Mouse (Mus musculus) c-Kit-positive CD71-negative TER-119-negative erythroid progenitor cells, embryonic 14.5 days (primary cell): ENCODE results near the gene Aldoart2.
"Not testable (repeated sequence)": the region's sequence is repeated elsewhere in the genome, so short reads cannot be mapped to it uniquely, and the experiment has no call there.

ENCODE experiments used
- DNase-seq: peaks from one replicate; pipeline ENCODE4 v3.0.0-alpha.2; 2013; ENCODE audit warnings: low read depth

Aldoart2 gene

DNA sequence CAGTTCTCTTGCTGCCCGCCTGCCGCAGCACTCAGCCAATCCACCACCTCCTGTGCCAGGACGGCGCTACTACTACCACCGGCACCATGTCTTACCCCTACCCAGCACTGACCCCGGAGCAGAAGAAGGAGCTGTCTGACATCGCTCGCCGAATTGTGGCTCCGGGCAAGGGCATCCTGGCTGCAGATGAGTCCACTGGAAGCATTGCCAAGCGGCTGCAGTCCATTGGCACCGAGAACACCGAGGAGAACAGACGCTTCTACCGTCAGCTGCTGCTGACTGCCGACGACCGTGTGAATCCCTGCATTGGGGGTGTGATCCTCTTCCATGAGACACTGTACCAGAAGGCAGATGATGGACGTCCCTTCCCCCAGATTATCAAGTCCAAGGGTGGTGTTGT lies at the start of gene Aldoart2:
Gene Aldoart2 (plus strand): TSS at position 34 of the 400 bp plus-strand sequence.
- DNase-seq, result no peak

DNA sequence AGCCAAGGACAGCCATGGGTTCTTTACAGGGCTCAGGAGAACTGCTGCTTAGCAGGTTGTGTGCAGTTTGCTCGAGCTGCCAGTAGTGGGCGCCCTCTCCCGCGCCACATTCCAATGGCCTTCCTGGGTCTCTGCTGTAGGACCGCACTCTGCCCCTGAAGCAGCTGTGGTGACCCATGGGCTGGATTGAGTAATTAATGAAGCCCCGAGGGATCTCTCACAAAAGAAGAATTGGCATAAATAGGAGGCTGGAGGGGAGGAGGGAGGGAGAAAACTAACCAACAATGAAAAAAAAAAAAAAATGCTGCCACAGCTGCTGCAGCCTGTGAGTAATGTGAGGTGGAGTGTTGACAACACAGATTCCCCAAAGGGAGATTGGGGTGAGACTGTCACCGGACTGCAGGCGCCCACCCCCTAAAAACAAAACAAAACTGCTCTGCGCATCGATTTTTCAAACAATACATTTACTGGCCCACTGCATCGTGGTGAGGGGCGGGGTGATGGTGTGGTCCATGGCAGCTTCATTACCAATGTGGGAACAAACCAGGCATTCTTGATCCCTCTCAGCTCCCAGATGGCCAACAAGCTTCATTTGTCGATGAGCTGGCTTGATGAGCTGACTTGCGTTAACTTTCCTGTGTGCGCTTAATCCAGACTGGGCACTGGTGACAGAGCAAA lies 46.8 kb upstream of the Aldoart2 start:
- no peak for DNase-seq

DNA sequence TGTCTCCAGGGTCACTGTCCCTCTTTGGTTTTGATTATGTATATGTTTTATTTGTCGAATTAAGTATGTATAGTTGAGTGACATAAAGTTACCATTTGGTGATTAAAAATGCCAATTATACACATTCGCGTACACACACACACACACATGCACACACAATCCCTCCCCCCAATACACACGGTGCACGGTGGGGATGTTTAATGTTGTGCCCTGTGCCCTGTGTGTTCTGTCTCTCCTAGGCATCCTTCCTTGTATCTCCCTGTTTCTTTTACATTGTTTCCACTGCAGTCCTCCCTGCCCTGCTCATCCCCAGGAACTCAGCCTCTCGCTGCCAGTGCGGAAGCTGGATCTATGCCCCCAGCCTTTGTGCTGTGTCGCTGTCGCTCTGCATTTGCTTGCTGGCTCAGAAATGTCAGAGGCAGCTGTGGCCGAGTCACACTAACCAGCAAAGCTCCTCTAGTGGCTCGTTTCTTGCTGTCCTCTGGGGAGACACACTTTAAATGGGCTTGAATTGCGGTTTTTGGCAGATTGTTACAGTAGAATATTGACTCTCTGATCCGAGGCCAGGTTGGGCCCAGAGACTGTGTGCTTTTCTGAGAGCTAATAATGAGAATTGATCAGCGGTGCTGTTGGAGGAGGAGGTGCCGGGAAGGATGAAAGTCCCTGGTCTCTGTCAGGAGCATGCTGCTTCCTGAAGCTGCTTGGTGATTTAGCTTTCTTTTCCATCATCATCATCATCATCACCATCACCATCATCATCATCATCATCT lies 37.9 kb upstream of the Aldoart2 start:
- DNase-seq, result no peak

DNA sequence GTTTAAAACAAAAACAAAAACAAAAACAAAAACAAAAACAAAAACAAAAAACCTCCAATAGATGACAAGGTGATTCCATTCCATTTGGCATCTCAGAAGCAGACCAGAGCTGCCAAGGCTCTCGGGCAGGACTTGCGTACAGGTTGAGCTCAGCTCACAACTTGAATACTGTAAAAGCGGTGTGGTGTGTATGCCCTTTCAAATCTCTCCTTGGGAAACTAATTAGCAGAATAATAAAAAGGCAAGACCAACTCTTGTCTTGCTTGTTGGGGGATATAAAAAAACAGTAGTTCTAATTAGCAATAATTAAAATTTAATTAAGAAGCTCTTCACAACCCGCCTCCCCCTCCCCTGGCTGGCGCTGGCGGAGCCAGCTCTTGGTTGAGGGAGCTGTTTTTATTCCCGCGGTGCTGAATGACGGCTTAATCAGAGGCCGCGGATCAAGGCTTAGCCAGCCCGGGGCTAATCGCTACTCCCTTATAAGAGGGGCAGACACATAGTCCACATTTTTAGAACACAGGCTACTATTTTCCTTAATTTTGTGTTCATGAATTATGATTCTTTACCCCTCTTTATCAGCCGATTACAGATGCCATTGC lies 28.4 kb upstream of the Aldoart2 start:
- DNase-seq, result peak; percentile 7

DNA sequence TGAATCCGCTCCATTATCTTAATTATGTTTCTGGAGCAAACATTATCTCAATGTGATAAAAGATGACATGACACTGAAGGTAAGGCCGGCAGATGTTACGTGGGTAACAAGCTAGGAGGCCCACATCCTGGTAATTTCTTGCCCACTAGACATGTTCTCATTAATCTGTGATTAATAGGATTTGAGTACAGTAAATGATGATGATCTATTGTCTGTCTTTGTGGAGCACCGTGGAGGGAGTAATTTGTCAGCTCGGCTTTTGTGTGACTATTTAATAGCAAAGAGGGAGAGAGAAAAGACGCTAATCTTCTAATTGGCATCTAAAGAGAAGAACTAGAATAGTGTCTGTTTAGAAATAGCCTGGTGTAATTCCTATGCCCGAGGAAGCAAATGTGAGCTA lies 27.3 kb upstream of the Aldoart2 start:
- DNase-seq, result no peak

DNA sequence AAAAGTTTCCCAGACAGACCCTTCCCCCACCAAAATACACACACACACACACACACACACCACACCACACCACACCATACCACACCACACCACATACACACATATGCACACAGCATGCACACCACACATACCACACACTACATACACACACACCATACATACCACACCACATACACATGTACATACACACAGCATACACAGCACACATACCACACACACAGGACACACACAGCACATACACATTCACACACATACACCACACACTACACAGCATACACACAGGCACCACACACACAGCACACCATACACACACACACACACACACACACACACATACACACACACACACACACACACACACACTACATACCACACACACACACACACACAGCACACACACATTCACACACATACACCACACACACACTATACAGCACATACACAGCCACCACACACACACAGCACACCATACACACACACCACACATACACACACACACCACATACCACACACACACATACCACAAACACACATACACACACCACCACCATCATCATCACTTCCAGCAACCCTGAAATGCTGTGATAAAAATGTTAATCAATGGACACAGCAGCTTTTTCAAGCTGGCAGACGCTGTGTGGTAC lies 26.6 kb upstream of the Aldoart2 start:
- DNase-seq, result no peak

DNA sequence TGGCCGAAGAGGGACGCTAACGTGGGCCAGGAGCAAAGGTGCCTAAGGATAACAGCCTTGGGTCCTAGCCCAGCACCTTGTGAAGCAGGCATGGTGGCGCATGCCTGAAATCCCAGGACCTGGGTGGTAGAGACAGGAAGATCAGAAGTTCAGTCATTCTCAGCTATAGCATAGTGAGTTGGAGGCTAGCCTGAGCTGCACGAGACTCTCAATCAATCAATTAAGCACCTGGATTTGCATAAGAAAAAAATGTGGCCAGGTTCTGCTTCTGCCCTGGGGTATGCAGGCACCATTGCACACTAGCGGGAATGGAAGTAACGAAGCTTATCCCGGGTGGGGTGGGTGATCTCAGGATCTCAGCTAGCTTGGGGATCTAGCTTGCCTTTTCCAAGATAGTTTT lies 25.9 kb upstream of the Aldoart2 start:
- DNase-seq, result no peak

DNA sequence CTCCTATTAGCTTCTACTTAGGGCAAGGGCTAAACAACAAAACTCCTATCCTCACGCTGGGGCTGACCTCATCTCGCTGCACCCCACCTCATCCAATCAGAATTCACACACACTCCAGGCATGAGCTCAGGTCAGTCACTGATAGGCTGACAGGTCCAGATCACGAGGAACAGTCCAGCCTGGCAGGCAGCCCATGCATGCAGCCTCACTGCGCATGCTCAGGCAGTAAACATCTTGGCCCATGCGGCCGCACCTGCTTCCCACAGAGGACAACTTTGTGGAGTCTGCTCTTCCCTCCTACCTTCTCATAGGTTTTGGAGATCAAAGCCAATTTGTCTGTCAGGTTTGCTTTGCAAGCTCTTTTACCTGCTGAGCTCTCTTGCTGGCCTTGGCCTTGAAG lies 10.1 kb upstream of the Aldoart2 start:
- not testable (repeated sequence) for DNase-seq

DNA sequence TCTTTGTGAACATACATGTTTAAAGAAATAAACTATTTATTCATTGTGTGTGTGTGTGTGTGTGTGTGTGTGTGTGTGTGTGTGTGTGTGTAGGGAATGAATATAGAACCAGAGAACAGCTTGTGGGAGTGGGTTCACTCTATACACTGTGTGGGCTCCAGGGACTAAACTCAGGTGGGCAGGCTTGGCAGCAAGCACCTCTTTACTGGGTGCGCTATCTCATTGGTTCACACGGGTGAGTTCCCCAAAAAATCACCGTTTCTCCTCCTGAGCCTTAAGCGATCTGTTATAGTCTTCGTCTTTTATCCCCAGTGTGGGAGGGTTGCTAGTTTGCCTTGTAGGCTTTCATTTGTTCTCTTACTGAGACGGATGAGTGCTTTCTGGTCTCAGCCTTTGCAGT lies 7.2 kb upstream of the Aldoart2 start:
- no peak for DNase-seq

DNA sequence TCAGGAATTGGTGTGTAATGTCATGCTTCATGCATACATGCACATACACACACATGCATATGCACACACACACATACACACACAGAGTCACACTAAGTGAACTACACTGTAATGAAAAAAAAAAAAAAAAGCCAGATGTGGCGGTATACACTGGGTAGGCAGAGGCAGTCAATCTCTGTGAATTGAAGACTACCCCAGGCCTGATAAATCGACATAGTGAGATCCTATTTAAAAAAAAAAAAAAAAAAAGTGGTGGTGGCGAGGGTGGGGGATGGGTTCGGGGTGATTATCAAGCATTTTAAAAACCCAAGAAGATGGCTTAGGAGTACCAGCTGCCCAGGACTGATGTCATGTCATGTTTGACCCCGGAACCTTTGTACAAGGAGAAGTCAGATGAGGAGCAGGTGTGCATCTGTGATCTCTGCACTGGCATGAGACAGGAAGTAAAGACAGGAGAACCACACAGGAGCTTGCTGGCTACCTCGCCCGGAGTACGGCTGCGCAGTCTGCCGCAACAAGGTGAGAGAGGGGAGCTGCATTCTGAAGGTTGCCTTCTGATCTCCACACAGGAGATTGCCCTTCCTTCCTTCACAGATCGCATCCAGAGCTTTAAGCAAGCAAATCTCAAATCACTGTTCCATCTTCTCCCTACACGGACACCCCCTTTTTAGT lies 5.7 kb upstream of the Aldoart2 start:
- no peak for DNase-seq

DNA sequence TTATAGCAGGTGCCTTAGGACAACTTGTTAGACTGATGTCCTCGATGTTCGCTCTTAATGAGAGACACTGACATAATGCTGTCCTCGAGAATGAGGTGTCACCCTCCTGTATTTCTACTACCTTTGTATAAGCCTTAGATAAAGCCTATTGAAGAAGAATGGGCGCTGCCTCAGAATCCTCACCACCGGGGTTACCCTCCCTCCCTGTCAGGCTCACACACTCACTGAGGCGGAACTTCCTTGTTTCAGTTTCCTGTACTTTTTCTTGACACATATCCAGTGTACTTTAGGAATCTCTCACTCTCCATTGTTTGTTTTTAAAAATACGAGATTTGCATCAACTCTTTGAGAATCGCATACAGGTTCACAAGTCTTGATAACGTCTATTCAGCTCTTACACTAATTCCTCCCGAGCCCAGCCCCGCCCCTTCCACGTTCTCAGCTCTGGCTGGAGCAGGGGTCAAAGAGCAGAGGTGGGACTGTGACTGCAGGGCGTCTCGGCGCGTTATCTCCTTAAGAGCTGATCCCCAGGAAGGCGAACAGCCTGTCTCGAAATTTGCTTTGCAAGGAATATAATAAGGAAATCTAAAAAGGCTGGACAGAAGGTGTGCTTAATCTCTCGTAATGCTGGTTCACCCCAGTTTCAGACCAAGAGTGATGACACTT lies 4.9 kb upstream of the Aldoart2 start:
- no peak for DNase-seq

DNA sequence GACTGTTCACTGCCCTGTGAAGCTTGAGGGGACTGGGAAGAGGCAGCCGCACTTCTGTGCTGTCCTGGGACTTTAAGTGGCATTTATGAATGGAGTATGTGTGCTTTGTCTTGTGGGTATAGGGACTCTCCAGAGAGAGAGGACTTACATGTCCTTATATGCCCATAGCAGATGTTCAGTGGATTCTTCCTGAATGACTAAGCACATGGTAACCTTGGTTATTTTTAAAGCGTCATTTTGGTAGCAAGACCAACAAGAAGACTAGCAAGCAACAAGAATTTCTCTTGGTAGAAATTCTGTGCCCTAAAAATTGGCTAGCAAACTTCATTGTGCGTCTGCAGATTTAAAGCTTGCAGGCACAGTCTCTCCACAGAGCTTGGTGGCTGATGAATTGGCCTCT lies 1.3 kb upstream of the Aldoart2 start:
- no peak for DNase-seq

DNA sequence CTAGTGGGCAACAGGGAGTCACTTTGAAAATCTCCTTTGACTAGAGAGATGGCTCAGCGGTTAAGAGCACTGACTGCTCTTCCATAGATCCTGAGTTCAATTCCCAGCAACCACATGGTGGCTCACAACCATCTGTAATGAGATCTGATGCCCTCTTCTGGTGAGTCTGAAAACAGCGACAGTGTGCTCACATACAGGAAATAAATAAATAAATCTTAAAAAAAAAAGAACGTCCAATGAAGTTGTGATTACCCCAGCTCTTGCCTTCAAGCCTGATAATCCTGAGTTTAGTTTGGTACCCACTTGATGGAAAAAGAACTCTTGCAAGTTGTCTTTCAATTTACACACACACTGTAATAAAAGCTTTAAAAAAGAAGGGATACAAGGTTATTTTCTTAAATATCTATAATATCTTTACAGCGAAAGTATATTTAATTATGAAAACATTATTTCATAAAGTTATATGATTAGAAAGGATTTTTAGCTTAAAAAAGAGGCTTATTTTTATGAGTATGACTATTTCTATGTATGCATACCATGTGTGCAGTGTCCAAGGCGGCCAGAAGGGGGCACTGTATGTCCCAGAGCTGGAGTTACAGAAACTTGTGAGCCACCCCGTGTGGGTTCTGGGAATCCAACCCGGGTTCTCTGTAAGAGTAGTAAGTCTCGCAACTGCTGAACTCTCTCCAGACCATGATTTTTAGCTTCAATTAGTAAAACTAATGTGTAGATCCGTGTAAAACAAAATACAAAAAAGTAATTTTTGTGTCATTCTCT lies 664 bp upstream of the Aldoart2 start:
- no peak for DNase-seq

DNA sequence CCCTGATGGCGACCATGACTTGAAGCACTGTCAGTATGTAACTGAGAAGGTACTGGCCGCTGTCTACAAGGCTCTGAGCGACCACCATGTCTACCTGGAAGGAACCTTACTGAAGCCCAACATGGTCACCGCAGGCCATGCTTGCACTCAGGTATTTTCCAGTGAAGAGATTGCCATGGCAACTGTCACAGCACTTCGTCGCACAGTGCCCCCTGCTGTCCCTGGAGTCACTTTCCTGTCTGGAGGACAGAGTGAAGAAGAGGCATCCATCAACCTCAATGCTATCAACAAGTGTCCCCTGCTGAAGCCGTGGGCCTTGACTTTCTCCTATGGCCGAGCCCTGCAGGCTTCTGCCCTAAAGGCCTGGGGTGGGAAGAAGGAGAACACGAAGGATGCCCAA lies 828 bp downstream of the Aldoart2 start:
- DNase-seq, result no peak

DNA sequence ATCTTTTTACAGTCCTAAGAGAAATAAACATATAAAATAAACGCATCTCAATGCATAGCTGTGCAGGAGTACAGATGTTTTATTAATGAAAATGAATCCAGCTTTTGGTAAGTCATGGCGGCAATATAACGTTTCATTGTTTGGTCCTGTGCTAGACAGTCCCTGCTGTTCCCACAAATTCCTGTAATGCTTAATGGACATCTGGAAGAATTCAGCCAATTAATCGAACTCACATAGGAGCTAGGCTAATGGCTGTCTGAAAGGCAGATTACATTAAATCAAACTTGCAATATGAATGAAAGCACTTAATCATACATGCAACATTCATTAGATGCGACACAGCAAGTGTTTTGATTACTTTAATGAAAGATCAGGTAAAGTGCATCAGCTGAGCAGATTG lies 1.8 kb downstream of the Aldoart2 start:
- no peak for DNase-seq

DNA sequence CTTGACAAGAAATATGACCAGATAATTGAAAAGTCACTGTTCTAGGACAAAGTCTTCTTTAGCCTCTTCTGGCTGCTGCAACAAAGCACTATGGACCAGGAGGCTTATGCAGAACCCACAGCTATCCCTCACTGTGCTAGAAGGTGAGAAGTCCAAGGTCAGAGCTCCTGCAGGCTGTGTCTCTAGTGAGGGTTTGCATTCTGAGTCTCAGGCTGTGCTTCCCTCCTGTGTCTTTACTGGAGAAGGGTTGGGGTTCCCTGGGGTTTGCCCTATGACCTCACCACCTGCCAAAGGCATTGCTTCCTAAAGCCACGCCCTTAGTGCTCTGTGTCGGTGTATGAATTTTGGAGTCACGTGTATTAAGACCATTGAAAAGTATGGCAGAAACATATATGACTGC lies 3.4 kb downstream of the Aldoart2 start:
- DNase-seq, result no peak

DNA sequence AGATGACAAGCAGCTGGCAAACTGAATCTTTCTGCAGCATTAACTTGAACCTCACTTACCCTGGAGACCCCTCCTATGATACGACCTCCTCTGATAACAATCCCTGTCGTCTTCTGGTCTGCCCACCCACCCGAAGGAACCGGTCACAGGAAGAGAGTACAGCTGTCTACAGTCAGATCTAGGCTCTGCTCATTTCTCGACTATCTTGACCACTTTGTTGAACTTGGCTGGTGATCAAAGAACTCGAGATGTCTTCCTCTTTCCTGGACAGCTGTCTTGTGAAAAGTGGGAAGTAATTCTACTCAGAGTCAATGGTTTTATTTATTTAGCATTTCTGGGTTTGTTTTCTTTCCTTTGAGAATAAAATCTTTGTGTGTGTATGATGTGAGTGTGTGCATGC lies 4.6 kb downstream of the Aldoart2 start:
- no peak for DNase-seq

DNA sequence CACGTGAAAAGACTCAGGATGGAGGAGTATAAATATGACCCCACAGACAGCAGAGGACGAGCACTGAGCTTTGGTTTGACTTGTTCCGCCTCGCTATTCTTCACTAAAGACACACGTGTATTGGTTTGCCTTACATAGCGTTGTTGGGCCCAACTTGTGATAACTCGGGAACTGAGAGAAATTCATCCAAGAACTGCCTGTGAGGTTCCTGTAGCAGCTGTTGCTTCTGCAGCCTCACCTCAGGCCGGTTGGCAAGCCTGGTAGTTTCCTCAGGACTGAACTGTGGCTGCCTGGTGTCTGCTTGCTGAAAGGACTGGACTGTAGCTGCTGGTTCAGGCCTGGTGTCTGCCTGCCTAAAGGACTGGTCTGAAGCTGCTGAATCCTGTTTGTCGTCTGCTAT lies 5.6 kb downstream of the Aldoart2 start:
- no peak for DNase-seq

DNA sequence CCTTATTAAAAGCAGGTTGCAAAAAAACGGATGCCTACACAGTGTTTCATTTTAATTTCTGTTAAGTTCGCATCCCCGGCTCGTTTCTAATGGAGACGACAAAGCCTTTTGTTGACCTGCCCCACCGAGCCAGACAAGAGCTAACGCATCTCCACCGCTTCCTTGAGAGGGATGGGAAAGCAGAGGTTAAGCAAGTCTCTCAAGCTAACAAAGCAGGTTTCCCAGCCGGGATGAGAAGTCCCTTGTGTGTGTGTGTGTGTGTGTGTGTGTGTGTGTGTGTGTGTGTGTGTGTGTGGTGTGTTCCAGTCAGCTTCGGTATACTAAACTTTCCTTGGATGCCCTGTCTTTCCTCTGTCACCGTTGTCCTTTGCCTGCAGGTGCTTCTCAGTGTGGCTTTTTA lies 6.1 kb downstream of the Aldoart2 start:
- DNase-seq, result no peak

DNA sequence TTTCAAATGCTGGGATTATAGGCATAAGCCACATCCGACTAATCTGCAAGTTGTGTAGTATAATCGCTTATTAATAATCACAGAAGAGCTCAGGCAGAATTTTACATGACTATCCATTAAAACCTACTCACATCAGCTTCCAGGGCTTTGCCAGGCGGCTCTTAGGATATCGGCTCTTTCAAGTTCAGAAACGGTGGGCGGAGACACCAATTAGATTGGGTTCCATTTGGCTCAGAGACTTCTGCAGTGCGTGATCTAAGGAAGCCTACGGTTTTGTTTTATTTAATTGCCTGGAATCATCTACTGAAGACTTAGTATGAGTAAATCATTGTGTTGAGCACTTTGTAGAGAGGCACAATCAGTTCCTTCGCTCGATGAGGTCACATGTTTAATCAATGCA lies 6.6 kb downstream of the Aldoart2 start:
- DNase-seq, result no peak

DNA sequence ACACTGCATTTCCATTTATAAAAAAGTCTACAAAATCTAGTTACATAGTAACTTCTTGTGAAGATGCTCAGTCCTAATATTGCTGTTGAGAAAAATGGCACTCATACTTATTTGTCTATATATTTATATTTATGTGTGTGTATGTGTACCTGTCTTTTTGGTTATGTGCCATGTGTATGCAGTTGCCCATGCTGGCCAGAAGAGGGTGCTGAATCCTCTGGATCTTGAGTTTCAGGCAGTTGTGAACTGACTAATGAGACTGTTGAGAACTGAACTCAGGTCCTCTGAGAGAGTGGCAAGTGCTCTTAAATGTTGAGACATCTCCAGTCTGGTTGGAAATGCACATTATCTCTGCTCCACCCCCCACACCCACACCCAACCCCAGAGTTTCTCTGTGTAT lies 8.1 kb downstream of the Aldoart2 start:
- no peak for DNase-seq
